Mouse (Mus musculus) ovary, postnatal 10 days (tissue): Measurements from ENCODE around the gene Gm44503.

ENCODE experiments used
- DNase-seq: peaks from one replicate; pipeline ENCODE4 v3.0.0; 2022; ENCODE audit warnings: low spot score

The Gm44503 gene

DNA sequence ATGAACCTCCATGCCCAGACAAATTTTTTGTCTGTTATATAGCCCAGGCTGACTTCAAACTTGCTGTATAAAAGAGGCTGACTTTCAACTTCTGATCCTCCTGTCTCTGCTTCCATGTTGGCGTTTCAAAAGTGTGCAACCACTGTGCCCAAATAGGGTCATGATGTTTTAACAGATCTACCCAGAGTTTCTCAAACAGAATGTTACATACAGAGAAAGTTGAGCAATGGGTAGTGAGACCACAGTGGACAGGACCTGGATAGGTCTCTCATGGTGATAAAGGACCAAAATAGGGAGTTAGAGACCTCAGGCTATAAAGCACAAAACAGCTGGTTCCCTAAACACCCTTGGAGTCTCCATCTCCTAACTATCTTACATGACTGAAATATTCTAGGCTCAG is 71.8 kb downstream of the Gm44503 start:
- DNase-seq = no peak

DNA sequence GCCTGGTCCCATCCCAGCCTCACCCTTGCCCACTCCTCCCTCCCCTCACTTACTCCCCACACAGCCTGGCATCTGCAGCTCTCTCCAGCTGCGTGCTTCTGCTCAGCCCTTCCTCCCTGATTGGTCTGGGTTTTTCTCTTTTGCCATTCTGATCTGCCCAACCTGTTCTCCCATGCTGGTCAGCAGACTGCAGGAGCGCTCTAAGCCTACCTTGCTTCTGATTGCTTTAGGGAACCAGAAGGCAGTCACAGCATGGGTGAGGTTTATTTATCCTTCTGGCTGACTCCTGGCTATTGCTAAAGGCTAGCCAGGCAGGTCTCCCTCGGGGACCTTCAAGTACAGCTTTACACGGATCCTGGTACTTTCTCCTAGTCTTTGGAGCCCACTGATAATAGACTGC is 72.8 kb downstream of the Gm44503 start:
- no peak for DNase-seq

DNA sequence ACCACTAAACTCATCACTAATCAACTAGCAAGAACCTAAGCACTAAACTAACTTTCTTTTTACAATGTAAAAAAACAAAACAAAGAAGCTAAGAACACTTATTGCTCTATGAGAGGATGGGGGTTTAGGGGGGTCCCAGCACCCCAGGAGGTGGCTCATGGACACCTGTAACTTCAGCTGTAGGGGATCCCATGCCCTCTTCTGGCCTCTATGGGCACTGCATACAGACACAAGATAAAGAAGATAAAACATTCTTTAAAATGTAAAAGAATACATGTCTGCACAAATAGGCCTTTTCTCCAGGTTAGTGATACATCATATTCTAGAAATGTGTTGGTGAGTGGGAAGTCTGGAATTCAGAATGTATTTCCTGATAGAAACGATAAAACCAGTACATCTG is 74.8 kb downstream of the Gm44503 start:
- no peak for DNase-seq

DNA sequence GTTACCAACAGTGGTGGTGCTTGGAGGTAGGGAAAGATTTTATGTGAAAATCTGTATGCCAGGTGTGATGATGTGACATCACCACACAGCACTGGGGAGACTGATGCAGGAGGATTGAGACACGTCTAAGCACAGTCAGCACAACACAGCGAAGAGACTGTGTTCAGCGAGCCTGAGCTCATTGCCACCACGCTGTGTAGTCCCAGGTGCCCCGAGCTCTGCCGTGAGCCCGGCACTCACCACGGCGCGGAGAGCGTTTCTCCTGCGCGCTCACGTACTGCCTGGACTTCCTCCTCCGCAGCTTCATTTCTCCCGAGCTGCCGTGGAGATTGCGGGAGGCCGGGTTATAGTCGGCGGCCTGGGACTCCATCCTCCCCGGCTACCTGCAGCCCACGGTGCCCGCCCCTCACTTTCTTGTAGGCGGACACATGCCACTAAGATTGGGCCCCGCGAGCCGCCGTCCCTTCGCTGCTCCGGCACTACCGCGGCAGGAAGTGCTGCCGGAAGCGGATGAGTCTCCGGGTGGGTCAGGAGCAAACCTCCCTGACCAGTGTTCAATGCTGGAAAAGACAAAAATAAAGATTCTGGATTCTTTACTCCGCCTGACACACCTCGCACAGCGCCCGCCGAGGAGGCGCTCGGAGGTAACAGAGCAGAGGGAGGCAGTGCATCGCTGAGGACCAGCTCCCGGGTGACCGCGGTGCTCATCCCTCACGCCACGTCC is 80.7 kb downstream of the Gm44503 start:
- DNase-seq = peak; percentile 84

DNA sequence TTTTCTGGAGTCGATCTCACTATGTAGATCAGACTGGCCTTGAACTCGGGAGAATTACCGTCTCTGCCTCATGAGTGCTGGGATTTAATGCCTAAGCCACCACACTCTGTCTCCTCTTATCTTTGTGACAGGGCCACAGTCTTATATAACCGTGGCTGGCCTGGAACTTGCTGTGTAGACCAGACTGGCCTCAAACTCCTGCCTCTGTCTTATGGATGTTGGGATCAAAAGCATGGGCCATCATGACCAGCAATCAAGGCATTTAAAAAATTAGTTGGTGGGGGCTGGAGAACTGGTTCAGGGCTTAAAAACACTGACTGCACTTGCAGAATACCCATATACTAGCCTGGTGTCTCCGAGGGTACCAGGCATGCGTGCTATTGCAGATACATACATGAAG is 81.4 kb downstream of the Gm44503 start, which contains the start of gene Pigb:
Gene Pigb (minus strand): TSS at position 299 of the 400 bp plus-strand sequence.
- no peak for DNase-seq

DNA sequence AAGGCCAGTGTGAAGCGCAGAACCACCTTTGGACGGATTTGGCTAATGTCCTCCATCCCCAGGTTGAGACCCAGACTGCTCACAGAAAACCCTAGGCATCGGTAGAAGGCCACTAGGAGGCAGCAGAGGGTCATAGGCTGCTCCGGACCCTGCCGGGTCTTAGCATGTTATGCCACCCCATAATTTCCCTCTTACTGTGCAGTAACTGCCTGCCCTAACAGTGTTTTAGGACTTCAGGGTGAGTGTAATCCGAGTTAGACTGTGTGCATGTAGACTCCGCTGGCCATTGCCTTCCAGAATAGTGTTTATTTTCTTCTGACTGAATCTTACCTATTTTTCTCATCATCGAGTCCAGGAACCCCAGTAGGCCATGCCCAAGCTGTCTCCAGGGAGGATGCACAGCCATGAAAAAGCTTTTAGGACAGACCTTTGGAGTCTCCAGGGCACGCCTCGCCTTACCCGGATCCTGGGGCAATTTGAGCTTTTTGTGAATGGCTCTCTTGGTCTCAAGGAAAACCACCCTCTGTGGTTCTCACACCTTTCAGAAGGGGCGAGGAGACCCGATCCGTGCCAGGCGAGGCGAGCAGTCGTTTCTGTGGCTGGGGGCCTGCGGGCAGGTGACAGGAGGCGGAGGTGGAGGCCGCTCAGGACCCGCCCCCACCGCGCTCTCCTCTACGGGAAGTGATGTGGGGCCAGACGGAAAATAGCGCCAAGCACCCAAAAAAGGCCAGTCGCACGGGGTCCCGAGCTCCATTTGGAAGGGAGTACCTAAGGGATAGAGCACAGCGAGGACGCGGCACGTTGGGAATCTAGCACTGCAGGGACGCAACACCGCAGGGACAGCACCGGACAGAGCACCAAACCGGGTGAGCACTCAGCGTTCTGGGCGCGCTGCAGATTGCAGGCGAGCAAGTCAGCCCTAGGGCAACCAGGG is 85.8 kb downstream of the Gm44503 start, which contains the start of gene Rab27a:
Gene Rab27a (plus strand): TSS at position 709 of the 934 bp plus-strand sequence.
- DNase-seq = peak; percentile 39

DNA sequence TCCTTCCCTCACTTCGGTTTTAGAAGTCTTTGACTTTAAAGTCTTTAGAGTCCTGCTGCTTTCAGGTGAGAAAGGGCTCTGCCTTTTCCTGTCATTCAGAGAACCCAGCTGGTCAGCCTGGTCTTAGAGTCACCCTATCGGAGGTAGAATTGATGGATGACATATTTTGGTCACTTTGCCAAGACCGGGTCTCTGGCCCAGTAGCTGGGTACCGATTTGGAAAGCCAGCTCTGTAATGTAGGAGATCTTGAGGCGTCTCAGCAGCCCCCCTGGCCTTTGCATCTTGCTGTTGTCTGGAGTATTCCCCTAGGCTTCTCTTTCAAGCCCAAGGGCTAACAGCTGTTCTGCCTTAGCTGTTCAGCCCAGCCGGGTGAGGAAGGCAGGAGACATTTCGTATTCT is 86.6 kb downstream of the Gm44503 start:
- no peak for DNase-seq

DNA sequence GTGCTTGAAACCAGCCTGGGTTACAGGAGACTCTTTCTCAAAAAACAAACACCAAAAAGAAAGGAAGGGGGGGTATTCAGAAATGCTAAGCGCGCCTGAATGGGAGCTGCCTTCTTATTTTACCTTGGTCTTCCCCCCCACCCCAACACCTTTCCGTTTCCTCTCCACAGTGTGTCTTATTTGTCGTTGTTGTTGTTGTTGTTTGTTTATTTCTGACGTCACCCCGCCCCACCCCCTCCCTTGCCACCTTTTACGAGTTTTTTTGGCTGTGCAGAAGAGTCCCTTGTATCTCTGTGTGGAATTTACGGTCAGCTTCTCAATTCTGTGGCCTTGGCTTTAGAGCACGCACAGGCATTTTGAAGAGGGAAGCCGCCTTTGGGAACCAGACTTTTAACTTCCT is 87.1 kb downstream of the Gm44503 start:
- no peak for DNase-seq

DNA sequence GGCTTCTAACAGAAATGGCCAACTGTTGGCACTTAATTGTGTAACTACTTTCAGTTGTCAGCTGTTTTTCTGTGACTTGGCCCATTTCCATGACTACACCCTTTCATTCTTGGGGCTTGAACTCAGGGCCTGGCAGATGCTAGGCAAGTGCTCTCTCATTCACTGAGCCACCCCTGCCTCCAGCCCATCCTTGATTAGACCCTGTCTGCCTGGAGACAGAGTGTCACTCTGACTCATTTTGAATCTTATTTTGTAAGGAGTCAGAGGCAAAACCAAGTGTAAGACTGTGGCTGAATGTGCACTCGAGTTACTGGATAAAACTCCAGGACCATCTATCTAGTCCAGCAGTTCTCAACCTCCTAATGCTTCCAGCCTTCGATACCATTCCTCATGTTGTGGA is 89.3 kb downstream of the Gm44503 start:
- DNase-seq = no peak

DNA sequence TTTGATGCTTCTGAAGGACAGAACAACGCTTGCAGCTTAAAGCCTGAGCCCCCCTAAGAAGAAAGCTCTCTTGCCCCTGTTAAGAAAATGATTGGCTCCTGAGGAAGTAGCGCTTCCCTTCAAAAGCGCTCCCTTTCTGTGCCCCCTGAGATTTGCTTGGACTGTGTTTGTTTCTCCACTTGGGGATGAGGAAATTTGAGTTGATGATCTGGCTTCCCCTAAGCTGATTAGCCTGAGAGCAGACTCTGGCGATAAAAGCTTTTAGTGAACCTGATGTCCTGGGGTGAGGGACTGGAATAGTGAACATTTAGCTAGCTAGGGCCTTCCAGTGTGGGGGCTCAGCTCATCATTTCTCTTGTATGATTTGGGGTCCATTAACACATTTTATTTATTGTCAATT is 90.3 kb downstream of the Gm44503 start:
- no peak for DNase-seq

DNA sequence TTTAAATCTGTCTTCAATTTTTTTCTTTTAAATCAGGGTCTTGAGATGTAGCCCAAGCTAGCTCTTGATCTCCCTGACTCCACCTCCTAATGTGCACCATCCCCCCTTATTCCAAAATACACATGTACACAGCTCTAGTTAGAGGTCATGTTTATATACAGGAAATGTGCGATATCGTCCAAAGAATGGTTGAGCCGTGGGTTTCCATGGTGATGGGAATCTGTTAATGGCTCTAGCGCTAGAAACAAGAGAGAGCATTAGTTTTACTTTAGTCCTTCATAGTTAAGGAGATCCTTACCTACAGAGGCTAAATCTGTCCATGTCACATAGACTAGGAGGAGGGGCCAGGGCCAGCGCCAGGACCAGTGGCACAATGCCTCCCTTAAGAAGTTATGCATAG is 91.2 kb downstream of the Gm44503 start:
- DNase-seq = no peak

DNA sequence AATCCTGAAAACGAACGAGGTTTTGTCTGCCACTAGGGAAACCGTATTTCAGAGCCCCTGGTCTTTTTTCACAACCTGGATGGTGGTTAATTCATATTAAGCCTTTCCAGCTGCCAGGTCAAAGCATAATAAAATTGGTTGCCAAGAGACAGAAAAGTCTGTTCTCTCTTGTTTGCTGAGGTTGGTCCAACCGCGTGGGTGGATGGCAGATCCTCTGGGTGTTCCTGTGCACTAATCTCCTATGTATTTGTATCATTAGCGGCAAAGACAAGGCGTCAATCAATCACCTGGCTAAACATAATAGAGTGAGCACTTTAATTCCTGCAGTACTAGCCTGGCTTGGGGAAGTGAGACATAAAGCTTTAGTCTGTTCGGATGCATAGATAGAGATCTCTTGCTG is 92.0 kb downstream of the Gm44503 start:
- no peak for DNase-seq

DNA sequence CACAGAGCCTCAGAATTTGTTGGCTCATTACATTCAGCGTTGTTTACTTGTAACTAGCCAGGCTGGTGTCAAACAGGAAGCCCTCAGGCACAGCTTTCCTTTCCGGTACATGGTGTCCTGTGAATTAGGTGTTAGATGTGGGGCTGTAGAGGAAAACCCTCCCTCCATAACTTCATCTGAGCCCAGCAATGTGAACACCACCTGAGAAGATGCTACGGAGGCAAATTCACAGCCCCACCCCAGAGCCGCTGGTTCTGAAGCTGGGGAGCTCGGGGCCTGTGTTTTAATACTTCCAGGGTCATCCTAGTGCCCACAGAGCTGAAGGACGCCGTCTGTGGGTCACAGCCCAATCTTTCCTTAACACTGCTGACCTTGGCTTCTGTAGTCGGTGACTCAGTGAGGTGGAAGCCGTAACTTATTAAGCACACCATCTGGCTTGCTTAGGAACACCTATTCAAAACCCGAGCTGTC is 96.8 kb downstream of the Gm44503 start:
- no peak for DNase-seq

DNA sequence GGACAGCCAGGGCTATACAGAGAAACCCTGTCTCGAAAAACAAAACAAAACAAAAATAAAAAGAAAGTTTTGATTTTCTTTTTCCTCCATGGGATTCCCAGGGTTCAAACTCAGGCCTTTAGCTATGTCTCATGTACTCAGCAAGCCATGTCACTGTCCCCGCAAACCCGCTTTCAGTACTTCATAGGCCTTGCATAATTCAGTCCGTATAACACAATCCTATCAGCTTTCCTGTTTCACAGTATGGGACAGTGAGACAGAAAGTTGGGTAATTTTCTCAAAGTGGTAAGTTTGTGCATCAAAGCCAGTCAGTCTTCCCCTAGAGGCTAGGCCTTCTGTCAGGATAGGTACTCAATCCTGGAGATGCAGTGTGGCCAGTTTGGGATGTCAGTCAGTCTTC is 100.6 kb downstream of the Gm44503 start:
- no peak for DNase-seq

DNA sequence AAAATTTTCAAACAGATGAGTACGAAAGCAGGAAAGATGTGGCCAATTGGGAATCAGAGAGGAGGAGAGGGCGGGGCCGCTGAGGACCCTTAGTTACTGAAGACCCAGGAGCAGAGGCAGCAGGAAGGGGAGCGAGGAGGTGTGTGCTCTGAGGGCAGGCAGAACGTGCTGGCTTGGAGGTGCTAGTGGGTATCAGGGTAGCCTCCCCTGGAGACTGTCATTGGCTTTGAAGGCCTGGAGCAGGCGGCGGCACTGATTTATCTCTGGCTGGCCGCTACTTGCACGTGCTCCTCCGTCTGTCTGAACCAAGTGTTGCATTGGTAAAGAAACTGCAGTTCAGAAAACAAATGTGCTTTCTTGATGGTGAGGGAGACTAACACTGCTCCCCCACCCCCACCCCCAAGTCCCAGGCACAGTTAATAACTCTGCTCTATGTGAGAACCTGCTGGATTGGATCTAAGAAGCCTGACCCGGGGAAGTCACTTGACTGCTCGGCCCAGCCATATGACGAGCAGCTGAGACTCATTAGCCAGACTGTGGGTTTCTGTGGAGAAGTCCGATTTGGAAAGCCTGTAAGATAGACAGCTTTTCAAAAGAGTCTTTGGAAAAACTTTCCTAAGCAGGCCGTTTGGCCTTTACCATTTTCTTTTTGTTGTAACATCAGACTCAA is 105.1 kb downstream of the Gm44503 start:
- no peak for DNase-seq
